Mouse (Mus musculus): ENCODE measurements around the gene Fam240b.

DNA sequence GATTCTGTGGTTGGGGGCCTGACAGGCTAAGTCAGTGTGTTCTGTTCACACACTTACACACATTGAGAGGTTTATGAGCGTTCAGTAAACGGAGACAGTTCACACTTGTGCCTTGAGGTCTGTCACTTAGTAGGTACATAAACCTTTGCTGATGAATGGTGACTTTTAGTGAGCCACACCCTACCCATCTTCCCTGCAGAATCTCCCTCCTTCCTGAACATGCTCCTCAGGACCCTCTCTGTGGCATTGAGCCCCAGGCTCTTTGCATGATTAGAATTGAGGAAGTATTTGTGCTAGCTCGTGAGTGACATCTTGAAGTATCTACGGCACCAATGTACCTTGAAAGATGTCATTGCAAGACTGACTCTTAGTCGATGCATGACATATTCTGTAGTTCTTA lies 48.9 kb downstream of the Fam240b start:
- TF ChIP-seq EP300 (IDR thresholded peaks at IDR 0.05; ENCODE audit: low read depth) = no peak
- TF ChIP-seq CTCF (IDR thresholded peaks at IDR 0.05; ENCODE audit: low read depth) = no peak

Data from liver, embryonic 14.5 days (tissue).